13 mouse cellular contexts compared by ENCODE assay signal in genomic region chr7:78061631-78062030, GRCm38 (mm10).
"Had no signal": no experiment of that assay in that cellular context is flagged by ENCODE, and none has a peak within 500 bp of the region (broad histone marks: within the 10 kb centered on the region; RNA-seq: fewer than 3 reads in every experiment).

No protein-coding gene starts in this region.

- H3K4me1 ChIP-seq: limb, embryonic 12.5 days; liver, embryonic 15.5 days; megakaryocyte, embryonic 14.5 days; midbrain, embryonic 15.5 days; neural tube, embryonic 12.5 days had no signal

- H3K4me3 ChIP-seq: limb, embryonic 12.5 days; liver, embryonic 15.5 days; megakaryocyte, embryonic 14.5 days; midbrain, embryonic 15.5 days; neural tube, embryonic 12.5 days had no signal

- H3K4me2 ChIP-seq: limb, embryonic 12.5 days; liver, embryonic 11.5 days; liver, embryonic 15.5 days; midbrain, embryonic 11.5 days; midbrain, embryonic 15.5 days; neural tube, embryonic 12.5 days had no signal

- H3K27ac ChIP-seq: limb, embryonic 12.5 days; liver, embryonic 15.5 days; macrophage; midbrain, embryonic 15.5 days; neural tube, embryonic 12.5 days; stomach, postnatal 0 days had no signal

- ATAC-seq: midbrain, embryonic 15.5 days had no signal

- DNase-seq: kidney, postnatal 10 days; lung, adult 2 months; lung, postnatal 14 days; thymus, postnatal 4 days had no signal

- H3K9ac ChIP-seq: limb, embryonic 12.5 days; liver, embryonic 15.5 days; midbrain, embryonic 15.5 days; neural tube, embryonic 12.5 days had no signal

- H3K9me3 ChIP-seq: limb, embryonic 12.5 days; liver, embryonic 15.5 days; midbrain, embryonic 15.5 days; neural tube, embryonic 12.5 days had no signal

- H3K36me3 ChIP-seq: limb, embryonic 12.5 days; liver, embryonic 15.5 days; midbrain, embryonic 15.5 days; neural tube, embryonic 12.5 days had no signal

- H3K27me3 ChIP-seq: limb, embryonic 12.5 days; liver, embryonic 15.5 days; megakaryocyte, embryonic 14.5 days; midbrain, embryonic 15.5 days; neural tube, embryonic 12.5 days had no signal
